Mouse (Mus musculus): ENCODE results near the gene Zbtb7a.
A peak's percentile ranks its signal among the peaks of the same experiment; 100 is the strongest.

Gene Zbtb7a

GRCm38 (mm10) chr10:81134966-81135681 is at the start of gene Zbtb7a:
Zbtb7a (plus strand) TSS chr10:81135220.
- DNase-seq (ENCODE audit: low spot score), result peak; percentile 44

- no peak for DNase-seq (ENCODE audit: low spot score)
These were observed 48.0 kb upstream of the Zbtb7a start for GRCm38 (mm10) chr10:81087021-81087420.

- DNase-seq (ENCODE audit: low spot score), result peak; percentile 69
These were observed 45.8 kb upstream of the Zbtb7a start for GRCm38 (mm10) chr10:81089216-81089615.

- no peak for DNase-seq (ENCODE audit: low spot score)
These were observed 44.4 kb upstream of the Zbtb7a start for GRCm38 (mm10) chr10:81090621-81091020.

GRCm38 (mm10) chr10:81092465-81093250 is 42.4 kb upstream of the Zbtb7a start:
- no peak for DNase-seq (ENCODE audit: low spot score)

GRCm38 (mm10) chr10:81094931-81095678 is 39.9 kb upstream of the Zbtb7a start:
- no peak for DNase-seq (ENCODE audit: low spot score)

GRCm38 (mm10) chr10:81105565-81106112 is 29.4 kb upstream of the Zbtb7a start, which contains the start of gene Map2k2:
Map2k2 (plus strand) TSS chr10:81105915.
- DNase-seq (ENCODE audit: low spot score), result peak; percentile 98

GRCm38 (mm10) chr10:81106113-81106721 is 28.8 kb upstream of the Zbtb7a start:
- DNase-seq (ENCODE audit: low spot score), result peak; percentile 96

GRCm38 (mm10) chr10:81112946-81113345 is 22.1 kb upstream of the Zbtb7a start:
- DNase-seq (ENCODE audit: low spot score), result no peak

- DNase-seq (ENCODE audit: low spot score), result no peak
These were observed 15.4 kb upstream of the Zbtb7a start for GRCm38 (mm10) chr10:81119625-81120024.

- DNase-seq (ENCODE audit: low spot score), result no peak
These were observed 14.4 kb upstream of the Zbtb7a start for GRCm38 (mm10) chr10:81120650-81121049.

GRCm38 (mm10) chr10:81122889-81123288 is 12.1 kb upstream of the Zbtb7a start:
- no peak for DNase-seq (ENCODE audit: low spot score)

- no peak for DNase-seq (ENCODE audit: low spot score)
These were observed 11.5 kb upstream of the Zbtb7a start for GRCm38 (mm10) chr10:81123500-81123899.

GRCm38 (mm10) chr10:81134181-81134587 is 836 bp upstream of the Zbtb7a start:
- no peak for DNase-seq (ENCODE audit: low spot score)

- DNase-seq (ENCODE audit: low spot score), result peak; percentile 75
These were observed 1.0 kb downstream of the Zbtb7a start for GRCm38 (mm10) chr10:81135831-81136705.

- DNase-seq (ENCODE audit: low spot score), result no peak
These were observed 1.7 kb downstream of the Zbtb7a start for GRCm38 (mm10) chr10:81136706-81137231.

GRCm38 (mm10) chr10:81137252-81138130 is 2.5 kb downstream of the Zbtb7a start:
- DNase-seq (ENCODE audit: low spot score), result peak; percentile 98

GRCm38 (mm10) chr10:81138131-81138782 is 3.2 kb downstream of the Zbtb7a start:
- peak; percentile 54 for DNase-seq (ENCODE audit: low spot score)

Measured in embryo, embryonic 10.5 days (tissue).